Mouse (Mus musculus) E14TG2a.4 (cell line): Measurements from ENCODE around the gene Flot2.

Source experiments
- CTCF ChIP-seq: conservative IDR thresholded peaks from 2 replicates; pipeline ENCODE4 v1.5.1; 2014; ENCODE audit warnings: low read length
- POU5F1 ChIP-seq: IDR thresholded peaks from 2 replicates; pipeline ENCODE4 v1.6.1; 2014; ENCODE audit warnings: low read length, borderline replicate concordance

DNA sequence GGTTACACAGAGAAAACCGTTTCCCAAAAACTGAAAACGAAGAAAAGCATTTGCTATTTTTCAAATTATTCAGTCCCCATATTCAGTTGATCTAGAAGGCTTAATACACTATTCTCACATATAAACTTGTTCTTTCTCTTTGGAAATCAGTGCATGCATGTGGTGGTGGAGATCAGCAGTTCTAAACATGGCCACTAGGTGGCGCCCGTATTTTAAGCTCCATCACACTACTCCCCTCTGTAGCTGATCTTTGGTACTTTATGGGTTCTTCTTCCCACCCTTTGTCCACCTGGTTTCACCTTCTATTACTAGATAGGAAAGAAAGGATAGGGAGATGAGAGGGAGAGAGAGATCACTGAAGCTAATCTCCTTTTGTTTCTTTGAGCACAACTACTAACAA lies 18.1 kb upstream of the Flot2 start:
- TF ChIP-seq CTCF: peak; percentile 98
- TF ChIP-seq POU5F1: no peak
